30 mouse cellular contexts compared by ENCODE assay signal in the genomic region with DNA sequence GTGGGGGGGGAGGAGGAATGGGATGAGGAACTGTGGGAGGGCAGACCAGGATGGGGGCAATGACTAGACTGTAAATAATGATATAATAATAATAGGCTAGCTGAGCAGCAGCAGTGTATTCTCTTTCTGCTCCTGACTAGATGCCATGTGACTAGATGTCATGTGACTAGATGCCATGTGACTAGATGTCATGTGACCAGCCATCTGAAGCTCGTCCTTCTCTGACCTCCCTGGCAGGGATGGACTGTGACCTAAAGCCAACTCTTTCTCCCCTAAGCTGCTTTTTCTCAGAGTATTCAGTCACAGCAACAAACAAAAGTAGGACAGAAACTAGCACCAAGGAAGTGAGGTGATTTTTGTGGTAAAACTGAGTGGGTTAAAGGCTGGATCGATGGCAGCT. TPM values are rescaled to one million over a fixed set of nuclear protein-coding genes. Genes with fewer than 3 reads are reported as not detected.
"Had no signal": no experiment of that assay in that cellular context is flagged by ENCODE, and none has a peak within 500 bp of the region (broad histone marks: within the 10 kb centered on the region; RNA-seq: fewer than 3 reads in every experiment).

No protein-coding gene starts in this region.

- H3K27ac ChIP-seq: kidney, postnatal 0 days; layer of hippocampus, adult 2 months; limb, embryonic 12.5 days; limb, embryonic 15.5 days; liver, embryonic 13.5 days; neural tube, embryonic 12.5 days; neural tube, embryonic 15.5 days; stomach, postnatal 0 days had no signal

- H3K36me3 ChIP-seq: limb, embryonic 12.5 days; limb, embryonic 15.5 days; liver, embryonic 13.5 days; neural tube, embryonic 12.5 days; neural tube, embryonic 15.5 days had no signal

- H3K4me2 ChIP-seq: limb, embryonic 12.5 days; limb, embryonic 15.5 days; liver, embryonic 13.5 days; midbrain, embryonic 11.5 days; neural tube, embryonic 12.5 days; neural tube, embryonic 15.5 days had no signal

- H3K9me3 ChIP-seq: limb, embryonic 12.5 days; limb, embryonic 15.5 days; liver, embryonic 13.5 days; neural tube, embryonic 12.5 days; neural tube, embryonic 15.5 days had no signal

- DNase-seq: kidney, adult 9 months; kidney, postnatal 25 days; layer of hippocampus, adult 9-11 months; liver, embryonic 13.5 days; lung, adult 2 months; lung, postnatal 14 days; lung, postnatal 4 days; midbrain, embryonic 14.5 days; right cerebral cortex, adult 18-20 months; right cerebral cortex, postnatal 14 days; right cerebral cortex, postnatal 4 days; thymus, adult 2 months; thymus, postnatal 14 days; thymus, postnatal 4 days had no signal

- H3K27me3 ChIP-seq: limb, embryonic 12.5 days; limb, embryonic 15.5 days; liver, embryonic 13.5 days; neural tube, embryonic 12.5 days; neural tube, embryonic 15.5 days had no signal

- H3K9ac ChIP-seq: limb, embryonic 12.5 days; limb, embryonic 15.5 days; liver, embryonic 13.5 days; neural tube, embryonic 12.5 days; neural tube, embryonic 15.5 days had no signal

- H3K4me1 ChIP-seq: limb, embryonic 12.5 days; limb, embryonic 15.5 days; liver, embryonic 13.5 days; neural tube, embryonic 15.5 days had no signal

- H3K4me3 ChIP-seq: layer of hippocampus, adult 2 months; limb, embryonic 12.5 days; limb, embryonic 15.5 days; liver, embryonic 13.5 days; neural tube, embryonic 12.5 days; neural tube, embryonic 15.5 days had no signal

RNA-seq across cellular contexts. Expression of a gene that starts 11.6 kb away (rescaled TPM):
- total RNA-seq: layer of hippocampus, adult 2 months; layer of hippocampus, postnatal 25 days; left cerebral cortex, adult 18-20 months; left cerebral cortex, postnatal 36 days; megakaryocyte progenitor cell, adult 5-6 weeks; megakaryocyte-erythroid progenitor cell, adult 5-6 weeks; midbrain, postnatal 0 days had no signal
- polyA plus RNA-seq: large intestine, adult 2 months; limb, embryonic 12.5 days; limb, embryonic 15.5 days; liver, embryonic 13.5 days; liver, embryonic 16.5 days; lung, adult 2 months; midbrain, embryonic 11.5 days; midbrain, embryonic 14.5 days; midbrain, postnatal 0 days; neural tube, embryonic 12.5 days; neural tube, embryonic 15.5 days; thymus, adult 2 months had no signal

RNA-seq across cellular contexts. Expression of a gene that starts 35.5 kb away (rescaled TPM):
- total RNA-seq: left cerebral cortex, adult 18-20 months; megakaryocyte progenitor cell, adult 5-6 weeks; megakaryocyte-erythroid progenitor cell, adult 5-6 weeks had no signal
- polyA plus RNA-seq: large intestine, adult 2 months; neural tube, embryonic 12.5 days had no signal
